Mouse (Mus musculus): Measurements from ENCODE around the gene Wdr20rt.

GRCm38 (mm10) chr12:65201812-65202211, 23.5 kb upstream of the Wdr20rt start:
- no peak for TF ChIP-seq ZC3H11A (IDR thresholded peaks at IDR 0.05; ENCODE audit: borderline replicate concordance, low read depth, low read length)
- no peak for TF ChIP-seq MAFK (IDR thresholded peaks at IDR 0.05; ENCODE audit: insufficient read depth, low read depth, low read length)
- TF ChIP-seq HCFC1 (IDR thresholded peaks at IDR 0.05; ENCODE audit: borderline replicate concordance, insufficient read depth, low read length), result no peak
